Mouse (Mus musculus) kidney, adult 18-20 months (tissue): Measurements from ENCODE around the gene Foxg1.

Source experiments
- DNase-seq: peaks from one replicate; pipeline ENCODE4 v3.0.0; 2021

The Foxg1 gene

GRCm38 (mm10) chr12:49382565-49383520 lies at the start of gene Foxg1:
Gene Foxg1 (plus strand): TSS chr12:49382660.
- DNase-seq, result no peak

- DNase-seq, result no peak
Measured at GRCm38 (mm10) chr12:49349697-49350096, 32.8 kb upstream of the Foxg1 start.

GRCm38 (mm10) chr12:49368931-49369330 lies 13.5 kb upstream of the Foxg1 start:
- DNase-seq, result no peak

GRCm38 (mm10) chr12:49372170-49372569 lies 10.3 kb upstream of the Foxg1 start:
- no peak for DNase-seq

GRCm38 (mm10) chr12:49373176-49373575 lies 9.3 kb upstream of the Foxg1 start:
- DNase-seq, result no peak

GRCm38 (mm10) chr12:49373821-49374605 lies 8.4 kb upstream of the Foxg1 start:
- DNase-seq, result no peak

GRCm38 (mm10) chr12:49374606-49374995 lies 7.9 kb upstream of the Foxg1 start:
- no peak for DNase-seq

- DNase-seq, result no peak
Measured at GRCm38 (mm10) chr12:49375427-49376317, 6.8 kb upstream of the Foxg1 start.

- no peak for DNase-seq
Measured at GRCm38 (mm10) chr12:49376318-49376992, 6.0 kb upstream of the Foxg1 start.

- DNase-seq, result no peak
Measured at GRCm38 (mm10) chr12:49377281-49377970, 5.0 kb upstream of the Foxg1 start.

GRCm38 (mm10) chr12:49378920-49379319 lies 3.5 kb upstream of the Foxg1 start:
- DNase-seq, result no peak

GRCm38 (mm10) chr12:49379446-49379845 lies 3.0 kb upstream of the Foxg1 start:
- DNase-seq, result no peak

- DNase-seq, result no peak
Measured at GRCm38 (mm10) chr12:49380442-49380841, 2.0 kb upstream of the Foxg1 start.

- DNase-seq, result no peak
Measured at GRCm38 (mm10) chr12:49381031-49381525, 1.4 kb upstream of the Foxg1 start.

- no peak for DNase-seq
Measured at GRCm38 (mm10) chr12:49381721-49382365, 617 bp upstream of the Foxg1 start.

- DNase-seq, result no peak
Measured at GRCm38 (mm10) chr12:49383521-49384133, 1.2 kb downstream of the Foxg1 start.

GRCm38 (mm10) chr12:49384295-49384875 lies 1.9 kb downstream of the Foxg1 start:
- DNase-seq, result no peak

GRCm38 (mm10) chr12:49384876-49385630 lies 2.6 kb downstream of the Foxg1 start, which contains the start of gene Gm43517:
Gene Gm43517 (plus strand): TSS chr12:49385174.
- DNase-seq, result no peak

GRCm38 (mm10) chr12:49385631-49385990 lies 3.2 kb downstream of the Foxg1 start:
- no peak for DNase-seq
